Mouse (Mus musculus) liver, adult 2 months (tissue): ENCODE data around the gene Dbn1.

Experiments
- CTCF ChIP-seq: fragments of 200-500 bp; IDR thresholded peaks from 2 replicates; pipeline ENCODE4 v1.5.1; 2011; ENCODE audit warnings: low read depth, low read length, control low read depth
- POLR2A ChIP-seq: fragments of 200-500 bp; IDR thresholded peaks from 2 replicates; pipeline ENCODE4 v1.6.1; 2011; ENCODE audit warnings: low read length, control low read depth; ENCODE audit not compliant: insufficient read depth; ENCODE audit errors: extremely low read depth

- peak; percentile 79 for TF ChIP-seq CTCF
- no peak for TF ChIP-seq POLR2A
Observed at GRCm38 (mm10) chr13:55471156-55471818, 16.6 kb downstream of the Dbn1 start.
